Mouse (Mus musculus) CH12.LX (cell line): ENCODE results near the gene Mnd1. TPM values are rescaled to one million over a fixed set of nuclear protein-coding genes. Genes with fewer than 3 reads are reported as not detected.

Source experiments
- DNase-seq: peaks from one replicate; pipeline ENCODE4 v3.0.0-alpha.2; 2013; ENCODE audit errors: extremely low read depth
- H3K27ac ChIP-seq: 2 replicates; pipeline ENCODE4 v1.5.1; 2012; ENCODE audit warnings: low read depth, mild to moderate bottlenecking, control low read depth, moderate library complexity; ENCODE audit not compliant: insufficient read depth
- H3K27me3 ChIP-seq: replicated peaks from 2 replicates; pipeline ENCODE3; 2012; ENCODE audit warnings: inconsistent platforms
- H3K36me3 ChIP-seq, 2 experiments: replicated peaks in 1 of 2; 2 replicates each; pipeline versions ENCODE3 to v1.6.1; 2012; ENCODE audit warnings: inconsistent platforms in 1 of 2, low read length in 1 of 2, mild to moderate bottlenecking in 1 of 2, mixed read lengths in 1 of 2, moderate library complexity in 1 of 2; ENCODE audit not compliant: control insufficient read depth in 1 of 2, insufficient read depth in 1 of 2
- H3K4me1 ChIP-seq, 2 experiments: 2 replicates each; pipeline ENCODE4 v1.6.1; 2012; ENCODE audit warnings: inconsistent platforms in 1 of 2, moderate library complexity in 1 of 2; ENCODE audit not compliant: insufficient read depth in 2 of 2, control insufficient read depth in 1 of 2
- H3K4me2 ChIP-seq: 2 replicates; pipeline ENCODE4 v1.6.1; 2012; ENCODE audit warnings: low read depth, mild to moderate bottlenecking, control low read depth; ENCODE audit not compliant: poor library complexity, insufficient read depth, severe bottlenecking
- H3K4me3 ChIP-seq, 3 experiments: fragments of 150-350 bp in 1 of 3; sonication (generic) in 1 of 3; replicated peaks in 1 of 3; 2 replicates each; pipeline versions ENCODE3 to v1.5.1; 2011 to 2012; ENCODE audit warnings: low read depth in 2 of 3, low read length in 2 of 3, mild to moderate bottlenecking in 2 of 3, moderate library complexity in 2 of 3, control low read depth in 1 of 3, improper control_type of control experiment in 1 of 3, inconsistent platforms in 1 of 3, mixed read lengths in 1 of 3; ENCODE audit not compliant: poor library complexity in 1 of 3
- H3K79me2 ChIP-seq: replicated peaks from 2 replicates; pipeline ENCODE4 v1.6.1; 2012; ENCODE audit warnings: mild to moderate bottlenecking, moderate library complexity; ENCODE audit not compliant: control insufficient read depth, poor library complexity, insufficient read depth, severe bottlenecking; ENCODE audit errors: extremely low read depth
- H3K9ac ChIP-seq: 2 replicates; pipeline ENCODE4 v1.6.1; 2012; ENCODE audit warnings: low read depth, mild to moderate bottlenecking, control low read depth, moderate library complexity; ENCODE audit not compliant: insufficient read depth
- H3K9me3 ChIP-seq: replicated peaks from 2 replicates; pipeline ENCODE3; 2012; ENCODE audit warnings: low read length, inconsistent platforms, mixed read lengths
- BHLHE40 ChIP-seq: IDR thresholded peaks from 2 replicates; pipeline ENCODE4 v1.6.1; 2011; ENCODE audit warnings: mild to moderate bottlenecking, low read depth, low read length, improper control_type of control experiment
- E2F4 ChIP-seq: IDR thresholded peaks from 2 replicates; pipeline ENCODE4 v1.6.1; 2011; ENCODE audit warnings: low read depth, low read length, improper control_type of control experiment; ENCODE audit not compliant: insufficient replicate concordance
- ELF1 ChIP-seq: IDR thresholded peaks from 2 replicates; pipeline ENCODE4 v1.6.1; 2014; ENCODE audit warnings: low read depth, mild to moderate bottlenecking, inconsistent platforms, low read length, improper control_type of control experiment
- EP300 ChIP-seq: IDR thresholded peaks from 2 replicates; pipeline ENCODE4 v1.6.1; 2011; ENCODE audit warnings: low read length, improper control_type of control experiment
- GABPA ChIP-seq: IDR thresholded peaks from 2 replicates; pipeline ENCODE4 v1.6.1; 2012; ENCODE audit warnings: low read depth, low read length, improper control_type of control experiment, inconsistent platforms; ENCODE audit not compliant: insufficient replicate concordance
- MAX ChIP-seq: IDR thresholded peaks from 2 replicates; pipeline ENCODE4 v1.6.1; 2011; ENCODE audit warnings: low read length, improper control_type of control experiment
- MEF2A ChIP-seq: IDR thresholded peaks from 2 replicates; pipeline ENCODE4 v1.6.1; 2014; ENCODE audit warnings: low read depth, mild to moderate bottlenecking, inconsistent platforms, low read length, improper control_type of control experiment, borderline replicate concordance
- MYC ChIP-seq: IDR thresholded peaks from 2 replicates; pipeline ENCODE4 v1.6.1; 2011; ENCODE audit warnings: low read depth, mild to moderate bottlenecking, improper control_type of control experiment, low read length
- NELFE ChIP-seq: IDR thresholded peaks from 2 replicates; pipeline ENCODE4 v1.6.1; 2011; ENCODE audit warnings: low read depth, low read length, improper control_type of control experiment
- RAD21 ChIP-seq: IDR thresholded peaks from 2 replicates; pipeline ENCODE4 v1.6.1; 2011; ENCODE audit warnings: low read depth, mild to moderate bottlenecking, low read length, improper control_type of control experiment, moderate library complexity
- SIN3A ChIP-seq: IDR thresholded peaks from 2 replicates; pipeline ENCODE4 v1.6.1; 2012; ENCODE audit warnings: low read length, improper control_type of control experiment, inconsistent platforms
- TBP ChIP-seq: conservative IDR thresholded peaks from 2 replicates; pipeline ENCODE4 v1.6.1; 2011; ENCODE audit warnings: low read depth, low read length, improper control_type of control experiment
- UBTF ChIP-seq: IDR thresholded peaks from 2 replicates; pipeline ENCODE4 v1.6.1; 2012; ENCODE audit warnings: low read depth, mild to moderate bottlenecking, inconsistent platforms, low read length, improper control_type of control experiment, moderate library complexity
- USF1 ChIP-seq: IDR thresholded peaks from 2 replicates; pipeline ENCODE4 v1.6.1; 2014; ENCODE audit warnings: low read depth, mild to moderate bottlenecking, inconsistent platforms, low read length, improper control_type of control experiment
- ZC3H11A ChIP-seq: IDR thresholded peaks from 2 replicates; pipeline ENCODE4 v1.6.1; 2012; ENCODE audit warnings: low read depth, mild to moderate bottlenecking, inconsistent platforms, low read length, improper control_type of control experiment
- dilution Hi-C: fragments of 300-500 bp; cut with MboI; formaldehyde crosslinking; loops from 2 replicates; pipeline ENCODE4 v1.14.3; 2020; ENCODE audit warnings: low sequenced_read_pairs; ENCODE audit not compliant: extremely low pct_unique_long_range_greater_than_20kb, extremely low pct_ligation_motif_present
- in situ Hi-C: fragments of 300-500 bp; cut with MboI; formaldehyde crosslinking; loops from 3 replicates; pipeline ENCODE4 v1.14.3; 2019; ENCODE audit warnings: low sequenced_read_pairs, low pct_ligation_motif_present, low pct_unique_long_range_greater_than_20kb, mixed read lengths
- polyA plus RNA-seq: library from polyadenylated mRNA; unstranded; fragments of >175 nt; gene quantifications from 2 replicates; pipeline ENCODE4 v1.2.1, GENCODE M21; 2012; ENCODE audit warnings: low read depth; ENCODE audit not compliant: insufficient read length
- total RNA-seq, 2 experiments: library from RNA; depleted of rRNA; stranded (reverse); fragments of 300-350 nt in 1 of 2; fragments of >200 nt in 1 of 2; gene quantifications; 2 replicates each; pipeline ENCODE4 v1.2.3; 2012 to 2014

Mnd1 gene
- total and polyA plus RNA-seq, 3 experiments: 14.2 to 23.1 (median 19.0) TPM

GRCm38 (mm10) chr3:84060128-84060527 is 95.5 kb downstream of the Mnd1 start:
- DNase-seq: no peak
- dilution Hi-C loops: no loop called here
- H3K4me2 ChIP-seq: no peak overlapping the region

GRCm38 (mm10) chr3:84059676-84060075 is 95.9 kb downstream of the Mnd1 start:
- in situ Hi-C loops (loop anchor here (25.0 kb wide), 1 partner anchor 253 kb away; the partner anchor contains the start of gene Trim2), dilution Hi-C loops (no loop called here)
- TF ChIP-seq MYC: no peak
- no peak for TF ChIP-seq NELFE
- TF ChIP-seq GABPA: no peak
- TF ChIP-seq RAD21: no peak
- Histone ChIP-seq H3K9ac (no peak overlapping the region), H3K27me3 (no peaks in the 10 kb centered on the region), H3K4me3 (no peak overlapping the region), H3K27ac (no peak overlapping the region), H3K36me3 (no peaks in the 10 kb centered on the region), H3K79me2 (no peaks in the 10 kb centered on the region), H3K9me3 (peaks cover 3% of the 10 kb centered on the region), H3K4me2 (no peak overlapping the region), H3K4me1 (peaks cover 13 to 31% of the 10 kb centered on the region in 2 experiments)
- DNase-seq: no peak

More at GRCm38 (mm10) chr3:84060128-84060527, 95.5 kb downstream of the Mnd1 start:
- H3K27me3 ChIP-seq: no peaks in the 10 kb centered on the region
- no peaks in the 10 kb centered on the region for H3K36me3 ChIP-seq
- TF ChIP-seq USF1 (no peak), NELFE (no peak), MAX (no peak), EP300 (no peak), E2F4 (no peak), SIN3A (no peak), TBP (no peak), BHLHE40 (no peak), RAD21 (no peak), MEF2A (no peak), ZC3H11A (no peak), ELF1 (no peak), UBTF (no peak)
- TF ChIP-seq, all 38 proteins: peak for 0
- H3K9ac ChIP-seq: no peak overlapping the region
- in situ Hi-C loops: loop anchor here (25.0 kb wide), 1 partner anchor 252 kb away; the partner anchor contains the start of gene Trim2
- peaks cover 13 to 36% of the 10 kb centered on the region in 2 experiments for H3K4me1 ChIP-seq
- H3K27ac ChIP-seq: no peak overlapping the region
- H3K9me3 ChIP-seq: peaks cover 3% of the 10 kb centered on the region
- no peak overlapping the region for H3K4me3 ChIP-seq
- H3K79me2 ChIP-seq: no peaks in the 10 kb centered on the region
